Mouse (Mus musculus) layer of hippocampus, postnatal 14 days (tissue): ENCODE data around the gene Resp18. TPM values are rescaled to one million over a fixed set of nuclear protein-coding genes. Genes with fewer than 3 reads are reported as not detected.

Experiments
- DNase-seq, 2 experiments: peaks; one replicate each; pipeline ENCODE4 v3.0.0; 2021 to 2022; ENCODE audit warnings: low spot score in 2 of 2, mixed read lengths in 1 of 2
- long read RNA-seq, 2 experiments: library from polyadenylated mRNA; stranded (forward); transcript quantifications; one replicate each; pipeline ENCODE4 v2.0.0; 2021
- total RNA-seq, 2 experiments: library from RNA; stranded (reverse); gene quantifications; 2 replicates each; pipeline ENCODE4 v1.2.3; 2021

The Resp18 gene
- total RNA-seq: 10 to 100 TPM; 68.2 to 98.9 TPM
- long read RNA-seq, experiment 1, transcript Resp18-201 (6 exons, 748 nt): major isoform, 20 of 24 reads
- long read RNA-seq, experiment 1, partial matches to known transcripts: 1 of 24 reads
- long read RNA-seq, experiment 1, other reads (novel, unspliced or antisense): 2 of 24 reads
- long read RNA-seq, experiment 2, transcript Resp18-201 (6 exons, 748 nt): major isoform, 34 of 36 reads
- long read RNA-seq, experiment 2, partial matches to known transcripts: 1 of 36 reads
- long read RNA-seq, experiment 2, other reads (novel, unspliced or antisense): 1 of 36 reads

GRCm38 (mm10) chr1:75278228-75278627 lies at the start of gene Resp18:
Resp18 (minus strand) TSS chr1:75278415.
- no peak for DNase-seq

- no peak for DNase-seq
Observed at GRCm38 (mm10) chr1:75327461-75327860, 49.2 kb upstream of the Resp18 start.

- DNase-seq: no peak
Observed at GRCm38 (mm10) chr1:75319166-75319565, 41.0 kb upstream of the Resp18 start.

- DNase-seq: no peak
Observed at GRCm38 (mm10) chr1:75318736-75319135, 40.5 kb upstream of the Resp18 start.

- no peak for DNase-seq
Observed at GRCm38 (mm10) chr1:75318301-75318700, 40.1 kb upstream of the Resp18 start.

- DNase-seq: peak; percentile 100
Observed at GRCm38 (mm10) chr1:75317241-75318201, 39.3 kb upstream of the Resp18 start, which contains the start of gene Dnpep. Dnpep (minus strand) TSS chr1:75317990.

- DNase-seq: peak; percentile 75 to 80
Observed at GRCm38 (mm10) chr1:75316861-75317240, 38.6 kb upstream of the Resp18 start.

GRCm38 (mm10) chr1:75315456-75316365 lies 37.5 kb upstream of the Resp18 start:
- no peak for DNase-seq

GRCm38 (mm10) chr1:75315011-75315410 lies 36.8 kb upstream of the Resp18 start:
- DNase-seq: no peak

- DNase-seq: no peak
Observed at GRCm38 (mm10) chr1:75311694-75312093, 33.5 kb upstream of the Resp18 start.

- DNase-seq: no peak
Observed at GRCm38 (mm10) chr1:75304662-75305061, 26.4 kb upstream of the Resp18 start.

GRCm38 (mm10) chr1:75294294-75294693 lies 16.1 kb upstream of the Resp18 start:
- DNase-seq: no peak

- DNase-seq: no peak
Observed at GRCm38 (mm10) chr1:75293331-75293701, 15.1 kb upstream of the Resp18 start.

- DNase-seq: no peak
Observed at GRCm38 (mm10) chr1:75292476-75293330, 14.5 kb upstream of the Resp18 start.

GRCm38 (mm10) chr1:75291321-75291720 lies 13.1 kb upstream of the Resp18 start:
- DNase-seq: no peak

- peak in 1 of 2 experiments; percentile 85 for DNase-seq
Observed at GRCm38 (mm10) chr1:75290582-75290981, 12.4 kb upstream of the Resp18 start.

GRCm38 (mm10) chr1:75289888-75290431 lies 11.7 kb upstream of the Resp18 start:
- no peak for DNase-seq

- peak; percentile 48 to 69 for DNase-seq
Observed at GRCm38 (mm10) chr1:75289376-75289775, 11.2 kb upstream of the Resp18 start.

GRCm38 (mm10) chr1:75284911-75285310 lies 6.7 kb upstream of the Resp18 start:
- no peak for DNase-seq

GRCm38 (mm10) chr1:75283017-75283416 lies 4.8 kb upstream of the Resp18 start:
- peak in 1 of 2 experiments; percentile 64 for DNase-seq
